Mouse (Mus musculus) embryonic facial prominence, embryonic 15.5 days (tissue): ENCODE measurements around the gene Nalcn. TPM values are rescaled to one million over a fixed set of nuclear protein-coding genes. Genes with fewer than 3 reads are reported as not detected.

Source experiments
- ATAC-seq: fragments of 200-750 bp; cut with Nextera tagmentation; 2 replicates; pipeline ENCODE4 v1.8.0; 2017; ENCODE audit warnings: low read depth, moderate TSS enrichment; ENCODE audit not compliant: insufficient number of reproducible peaks, low FRiP score, low TSS enrichment
- H3K27ac ChIP-seq: fragments of 300-500 bp; sonication (generic); replicated peaks from 2 replicates; pipeline ENCODE4 v1.5.1; 2015; ENCODE audit warnings: mild to moderate bottlenecking, inconsistent platforms
- H3K27me3 ChIP-seq: fragments of 300-500 bp; sonication (generic); 2 replicates; pipeline ENCODE4 v1.6.1; 2015; ENCODE audit warnings: inconsistent platforms
- H3K36me3 ChIP-seq: fragments of 300-500 bp; sonication (generic); 2 replicates; pipeline ENCODE4 v1.6.1; 2015; ENCODE audit warnings: mild to moderate bottlenecking, inconsistent platforms
- H3K4me1 ChIP-seq: fragments of 300-500 bp; sonication (generic); 2 replicates; pipeline ENCODE4 v1.6.1; 2015; ENCODE audit warnings: inconsistent platforms
- H3K4me2 ChIP-seq: fragments of 300-500 bp; sonication (generic); replicated peaks from 2 replicates; pipeline ENCODE4 v1.6.1; 2015; ENCODE audit warnings: mild to moderate bottlenecking, inconsistent platforms
- H3K4me3 ChIP-seq: fragments of 300-500 bp; sonication (generic); replicated peaks from 2 replicates; pipeline ENCODE4 v1.5.1; 2015; ENCODE audit warnings: mild to moderate bottlenecking, inconsistent platforms
- H3K9ac ChIP-seq: fragments of 300-500 bp; sonication (generic); 2 replicates; pipeline ENCODE4 v1.6.1; 2015; ENCODE audit warnings: inconsistent platforms
- H3K9me3 ChIP-seq: fragments of 300-500 bp; sonication (generic); replicated peaks from 2 replicates; pipeline ENCODE4 v1.6.1; 2016; ENCODE audit warnings: inconsistent platforms
- WGBS: fragments of 180-500 bp; shearing (Covaris S2); methylation state at CpG from one replicate; pipeline ENCODE4 v1.1.7; 2015; 5-methylcytosine and 5-hydroxymethylcytosine counted together
- polyA plus RNA-seq: library from polyadenylated mRNA; unstranded; fragments of >200 nt; fragmentation: Nextera tagmentation; extraction: Ambion mirVana; gene quantifications from 2 replicates; pipeline ENCODE4 v1.2.1, GENCODE M21; 2015

Nalcn gene
- polyA plus RNA-seq, 1 experiment from 2014 or later = 1.5 TPM

DNA sequence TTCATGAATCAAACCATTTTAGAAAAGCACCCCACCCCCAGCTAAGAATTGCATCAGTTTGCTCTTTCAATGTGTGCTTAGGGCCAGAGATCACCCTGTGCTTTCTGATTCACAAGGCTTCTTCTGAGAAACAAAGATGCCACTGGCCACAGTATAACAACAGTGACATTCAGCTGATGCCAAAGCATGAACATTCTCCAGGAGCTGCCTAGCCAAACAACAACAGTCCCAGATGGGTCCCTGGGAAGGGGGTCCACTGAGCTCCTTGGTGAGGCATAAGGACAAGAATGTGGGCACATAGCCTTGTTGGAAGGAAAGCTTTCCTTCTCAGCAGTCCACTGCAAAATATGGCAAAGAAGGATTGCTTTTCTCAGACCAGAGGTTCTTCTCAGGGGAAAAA lies 330.9 kb downstream of the Nalcn start:
- no peak for ATAC-seq
- H3K4me1 ChIP-seq = no peaks in the 10 kb centered on the region
- no peaks in the 10 kb centered on the region for H3K36me3 ChIP-seq
- H3K27ac ChIP-seq = no peak overlapping the region
- no peak overlapping the region for H3K9ac ChIP-seq
- no peaks in the 10 kb centered on the region for H3K9me3 ChIP-seq
- no peak overlapping the region for H3K4me3 ChIP-seq
- H3K4me2 ChIP-seq = no peak overlapping the region
- H3K27me3 ChIP-seq = no peaks in the 10 kb centered on the region

DNA sequence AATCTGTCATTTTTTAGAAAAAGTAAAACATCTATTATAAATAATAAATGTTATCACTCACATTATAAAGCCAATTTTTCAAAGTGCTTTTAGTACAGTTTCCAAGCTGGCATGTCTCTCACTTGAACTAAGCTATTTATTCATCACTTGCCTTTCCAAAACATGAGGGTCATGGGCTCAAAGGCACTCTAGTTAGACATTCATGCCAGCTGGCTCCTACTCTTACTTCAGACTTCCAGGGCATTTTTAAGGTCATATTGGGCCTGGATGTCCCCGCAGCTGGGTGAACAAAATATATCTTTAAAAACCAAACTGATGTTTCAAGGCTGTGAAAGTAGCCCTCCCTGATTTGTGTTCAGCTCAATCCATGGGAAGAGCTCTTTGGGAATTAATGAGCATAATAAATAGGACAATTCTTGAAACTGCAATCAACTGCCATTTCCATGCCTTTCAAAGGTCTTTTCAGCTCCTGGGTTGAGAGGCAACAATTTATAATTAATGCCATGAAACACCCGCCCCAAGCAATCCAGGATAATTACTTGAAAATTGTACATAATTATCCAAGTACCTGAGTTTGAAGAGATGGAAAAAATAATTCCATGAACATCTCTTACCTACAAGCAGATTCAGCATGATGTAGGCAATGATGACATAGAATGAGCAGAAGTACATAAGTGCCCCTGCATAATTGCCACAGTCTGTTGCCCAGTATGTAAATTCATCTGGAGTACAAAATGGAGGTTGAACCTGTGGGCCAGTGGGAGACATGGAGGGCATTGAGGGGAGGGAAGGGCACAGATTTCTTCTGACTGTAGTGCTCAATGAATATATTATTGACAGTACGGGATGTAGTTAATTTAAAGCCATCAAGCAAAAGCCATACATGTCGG lies 335.6 kb downstream of the Nalcn start:
- H3K4me3 ChIP-seq = no peak overlapping the region
- no peaks in the 10 kb centered on the region for H3K9me3 ChIP-seq
- 75% methylated on average over 4 of the region's 4 CpGs for WGBS
- no peak overlapping the region for H3K4me2 ChIP-seq
- no peaks in the 10 kb centered on the region for H3K36me3 ChIP-seq
- no peak overlapping the region for H3K27ac ChIP-seq
- H3K4me1 ChIP-seq = no peaks in the 10 kb centered on the region
- H3K27me3 ChIP-seq = no peaks in the 10 kb centered on the region
- H3K9ac ChIP-seq = no peak overlapping the region
- ATAC-seq = no peak

DNA sequence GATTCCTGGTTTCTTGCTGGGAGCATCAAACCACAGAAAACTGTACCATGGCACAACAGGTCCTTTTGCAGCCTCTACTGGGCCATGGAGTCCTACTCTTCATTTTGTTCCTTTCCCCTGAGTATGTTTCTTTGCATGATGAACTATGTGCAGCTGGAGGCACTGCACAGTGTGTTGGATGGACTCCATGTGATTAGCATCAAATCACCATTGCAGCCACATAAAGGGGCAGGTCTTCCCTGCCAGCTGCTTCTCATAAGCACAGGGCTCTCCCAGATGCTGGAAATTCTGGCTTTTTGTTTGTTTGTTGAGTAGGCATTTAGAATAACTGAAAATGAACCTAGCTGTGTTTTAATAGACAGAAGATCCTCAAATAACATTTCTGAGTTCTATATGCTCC lies 344.8 kb downstream of the Nalcn start:
- H3K27me3 ChIP-seq = no peaks in the 10 kb centered on the region
- no peaks in the 10 kb centered on the region for H3K4me1 ChIP-seq
- H3K9me3 ChIP-seq = no peaks in the 10 kb centered on the region
- no peak overlapping the region for H3K4me2 ChIP-seq
- no peak overlapping the region for H3K9ac ChIP-seq
- no peaks in the 10 kb centered on the region for H3K36me3 ChIP-seq
- H3K4me3 ChIP-seq = no peak overlapping the region
- ATAC-seq = no peak
- no peak overlapping the region for H3K27ac ChIP-seq

DNA sequence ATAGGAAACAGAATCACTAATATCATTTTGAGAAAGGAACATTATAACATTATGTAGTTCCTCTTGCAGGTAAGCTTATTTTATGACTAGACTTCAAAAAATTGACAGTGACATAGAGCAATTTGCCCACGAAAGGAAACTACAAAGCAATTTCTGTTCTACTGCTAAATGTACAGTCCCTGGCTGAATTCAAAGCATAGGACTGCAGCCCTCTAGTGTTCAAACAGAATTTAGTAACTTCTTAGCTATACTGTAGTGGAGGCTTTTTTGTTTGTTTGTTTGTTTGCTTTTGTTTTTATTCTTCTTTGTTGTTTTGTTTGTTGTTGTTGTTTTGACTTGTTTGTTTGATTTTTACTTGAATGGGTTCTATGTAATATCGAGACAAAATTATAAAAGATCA lies 354.8 kb downstream of the Nalcn start:
- H3K36me3 ChIP-seq = no peaks in the 10 kb centered on the region
- WGBS = 62% methylated on average over 2 of the region's 2 CpGs
- no peaks in the 10 kb centered on the region for H3K9me3 ChIP-seq
- no peak overlapping the region for H3K4me2 ChIP-seq
- H3K4me3 ChIP-seq = no peak overlapping the region
- H3K4me1 ChIP-seq = no peaks in the 10 kb centered on the region
- H3K27ac ChIP-seq = no peak overlapping the region
- H3K9ac ChIP-seq = no peak overlapping the region
- no peaks in the 10 kb centered on the region for H3K27me3 ChIP-seq
- no peak for ATAC-seq

DNA sequence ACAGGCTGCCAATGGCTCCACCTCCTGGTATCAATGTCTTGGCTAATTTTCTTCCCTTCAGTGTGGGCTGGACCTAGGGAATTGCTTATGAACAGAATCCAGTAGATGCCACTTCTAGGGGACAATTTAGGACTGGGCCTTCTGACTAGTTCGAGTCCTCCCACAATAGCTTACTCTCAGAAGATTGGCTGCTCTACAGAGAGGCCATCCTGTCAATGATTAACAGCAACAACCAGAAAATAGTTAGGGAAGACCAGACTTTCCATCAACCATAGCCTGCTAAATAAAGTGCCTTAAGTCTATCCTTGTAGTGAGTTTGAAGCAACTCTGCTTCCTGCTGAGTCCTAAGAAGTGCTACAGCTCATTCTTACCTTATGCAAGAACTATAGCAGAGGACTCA lies 386.2 kb downstream of the Nalcn start:
- Histone ChIP-seq H3K27ac (no peak overlapping the region), H3K9ac (no peak overlapping the region), H3K4me2 (no peak overlapping the region), H3K36me3 (no peaks in the 10 kb centered on the region), H3K4me1 (no peaks in the 10 kb centered on the region), H3K9me3 (no peaks in the 10 kb centered on the region), H3K27me3 (no peaks in the 10 kb centered on the region), H3K4me3 (no peak overlapping the region)
- ATAC-seq = no peak
- WGBS = 65% methylated on average over 1 of the region's 1 CpGs

DNA sequence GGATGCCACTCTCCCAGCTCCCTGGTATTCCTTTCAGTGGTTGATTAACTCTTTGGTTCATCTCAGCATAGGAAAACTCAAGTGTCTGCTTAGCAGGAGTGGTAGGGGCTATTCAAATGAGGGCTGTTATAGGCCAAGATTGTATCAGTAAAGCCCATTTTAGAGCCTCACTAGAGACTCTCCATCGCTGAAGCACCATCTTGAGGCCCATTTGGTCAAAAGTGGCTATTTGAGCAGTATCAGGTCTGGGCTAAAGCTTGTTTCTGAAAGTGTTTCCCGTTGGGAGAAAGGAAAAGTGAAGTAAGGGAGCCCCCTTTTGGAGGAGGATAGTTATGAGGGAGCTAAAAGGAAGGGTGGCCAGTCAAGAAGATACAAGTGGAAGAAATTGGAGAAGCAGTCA lies 387.0 kb downstream of the Nalcn start:
- no peaks in the 10 kb centered on the region for H3K9me3 ChIP-seq
- H3K4me2 ChIP-seq = no peak overlapping the region
- no peak overlapping the region for H3K27ac ChIP-seq
- no peaks in the 10 kb centered on the region for H3K27me3 ChIP-seq
- no peaks in the 10 kb centered on the region for H3K4me1 ChIP-seq
- no peaks in the 10 kb centered on the region for H3K36me3 ChIP-seq
- H3K4me3 ChIP-seq = no peak overlapping the region
- no peak overlapping the region for H3K9ac ChIP-seq
- WGBS = 4% methylated on average over 2 of the region's 2 CpGs
- ATAC-seq = no peak

DNA sequence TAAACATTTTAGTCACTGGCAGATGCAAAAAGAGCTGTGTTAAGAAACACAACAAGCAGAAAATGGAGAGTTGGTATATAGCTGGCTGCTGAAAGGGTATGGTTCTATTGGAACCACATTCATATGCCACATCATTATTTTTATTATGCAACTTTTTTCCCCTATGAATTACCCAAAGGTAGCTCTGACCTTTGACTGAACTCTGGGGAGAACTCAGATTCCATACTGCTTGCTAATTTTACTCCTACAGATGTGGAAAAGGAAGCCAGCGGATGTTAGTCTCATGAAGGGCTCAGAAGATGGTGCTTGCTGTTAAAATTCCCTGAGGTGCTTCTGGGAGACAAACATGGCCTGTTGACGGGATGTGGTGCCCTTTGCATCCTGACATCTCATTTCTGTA lies 389.9 kb downstream of the Nalcn start:
- Histone ChIP-seq H3K27ac (no peak overlapping the region), H3K9me3 (no peaks in the 10 kb centered on the region), H3K4me1 (no peaks in the 10 kb centered on the region), H3K9ac (no peak overlapping the region), H3K4me2 (no peak overlapping the region), H3K4me3 (no peak overlapping the region), H3K27me3 (no peaks in the 10 kb centered on the region), H3K36me3 (no peaks in the 10 kb centered on the region)
- ATAC-seq = no peak
- WGBS = 36% methylated on average over 2 of the region's 2 CpGs

DNA sequence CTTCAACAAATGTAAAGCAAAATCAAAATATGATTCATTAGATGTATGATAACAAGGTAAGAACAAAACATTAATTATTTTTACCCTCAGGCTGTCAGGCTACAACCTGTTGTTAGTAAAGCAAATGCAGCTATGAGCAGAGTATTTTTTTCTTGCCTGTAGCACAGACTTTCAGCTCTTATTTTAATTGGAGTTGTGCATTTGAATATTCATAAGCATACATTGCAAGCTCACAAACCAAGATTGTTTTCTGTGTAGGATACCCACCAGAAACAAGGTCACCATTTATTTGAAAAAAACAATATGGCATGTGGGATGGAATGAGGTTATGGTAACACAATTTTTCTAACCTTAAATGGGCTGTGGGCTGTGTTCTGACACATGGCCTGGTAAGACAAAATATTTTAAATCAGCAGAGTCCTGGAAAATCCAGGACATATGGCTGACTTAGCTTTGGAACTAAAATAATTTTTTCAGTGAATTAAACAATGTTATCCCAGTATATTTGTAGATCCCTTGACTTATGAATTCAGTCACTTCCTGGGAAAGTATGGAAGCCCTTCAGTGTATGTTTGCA lies 394.2 kb downstream of the Nalcn start:
- Histone ChIP-seq H3K27ac (no peak overlapping the region), H3K9ac (no peak overlapping the region), H3K4me1 (no peaks in the 10 kb centered on the region), H3K9me3 (no peaks in the 10 kb centered on the region), H3K4me2 (no peak overlapping the region), H3K36me3 (no peaks in the 10 kb centered on the region), H3K4me3 (no peak overlapping the region), H3K27me3 (no peaks in the 10 kb centered on the region)
- ATAC-seq = no peak

Other genes starting within 250 kb of the Nalcn start
- 2.7 and 4.9 TPM in 2 replicates for gene Itgbl1, start 32.8 kb upstream of the Nalcn start, polyA plus RNA-seq